Mouse (Mus musculus): Measurements from ENCODE around the gene E430018J23Rik. TPM values are rescaled to one million over a fixed set of nuclear protein-coding genes. Genes with fewer than 3 reads are reported as not detected.
"Not testable (repeated sequence)": the region's sequence is repeated elsewhere in the genome, so short reads cannot be mapped to it uniquely, and the experiment has no call there.

E430018J23Rik gene
- polyA plus RNA-seq, 1 experiment = 10.2 TPM

DNA sequence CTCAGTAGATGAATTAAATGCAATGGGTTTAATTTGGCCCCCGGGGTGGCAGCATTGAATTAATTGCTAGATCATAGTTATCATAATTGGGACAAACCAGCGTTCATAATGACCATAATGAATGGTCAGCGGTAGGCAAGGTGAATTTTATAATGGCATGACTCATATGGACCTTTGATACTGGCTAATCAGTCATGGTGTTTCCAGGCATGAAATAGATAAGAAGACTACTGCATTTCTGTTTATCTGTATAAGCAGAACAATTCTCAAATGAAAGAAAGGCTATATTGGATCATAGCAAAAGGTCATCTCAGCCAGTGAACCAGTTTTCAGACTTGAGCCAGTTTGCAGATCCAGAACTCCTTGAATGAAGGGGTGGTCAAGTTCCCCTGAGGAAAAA, 6.9 kb upstream of the E430018J23Rik start:
- Histone ChIP-seq H3K27ac (ENCODE audit: control insufficient read depth, insufficient read depth, low read length) (no peak overlapping the region), H3K4me1 (replicated peaks; ENCODE audit: control insufficient read depth, insufficient read depth, low read length) (no peaks in the 10 kb centered on the region), H3K36me3 (ENCODE audit: control insufficient read depth, insufficient read depth, low read length) (no peaks in the 10 kb centered on the region), H3K27me3 (ENCODE audit: control insufficient read depth, insufficient read depth, low read length) (no peaks in the 10 kb centered on the region), H3K4me3 (ENCODE audit: control insufficient read depth, insufficient read depth, low read length) (no peak overlapping the region)
- TF ChIP-seq CTCF (IDR thresholded peaks at IDR 0.05; ENCODE audit: borderline replicate concordance, control insufficient read depth, extremely low read depth, insufficient read depth, low read length, poor library complexity) (no peak), POLR2A (IDR thresholded peaks at IDR 0.05; ENCODE audit: control insufficient read depth, extremely low read depth, insufficient read depth, low read length, poor library complexity) (no peak)
- 78% methylated on average over 3 of the region's 3 CpGs for WGBS
- no peak for DNase-seq

DNA sequence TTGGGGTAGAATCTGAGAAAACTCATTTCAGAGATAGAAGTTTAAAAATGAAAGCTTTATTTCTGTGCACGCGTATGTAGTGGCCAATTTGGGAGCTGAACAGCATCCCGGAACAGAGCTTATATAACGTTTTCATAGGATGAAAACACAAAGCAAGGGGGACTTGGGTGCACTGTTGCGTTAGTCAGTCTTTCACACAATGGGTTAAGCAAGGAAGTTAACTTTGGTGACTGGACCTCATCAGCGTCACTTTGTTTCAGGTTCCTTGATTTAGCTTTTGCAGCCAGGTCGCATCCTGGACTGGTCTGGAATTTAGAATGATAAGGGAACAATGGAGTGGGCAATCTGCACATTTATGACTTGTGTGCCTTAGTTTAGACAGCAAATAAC, 510 bp upstream of the E430018J23Rik start:
- WGBS = 3% methylated on average over 7 of the region's 7 CpGs
- DNase-seq = no peak
- H3K27me3 ChIP-seq (ENCODE audit: control insufficient read depth, insufficient read depth, low read length) = no peaks in the 10 kb centered on the region
- TF ChIP-seq POLR2A (IDR thresholded peaks at IDR 0.05; ENCODE audit: control insufficient read depth, extremely low read depth, insufficient read depth, low read length, poor library complexity) (no peak), CTCF (IDR thresholded peaks at IDR 0.05; ENCODE audit: borderline replicate concordance, control insufficient read depth, extremely low read depth, insufficient read depth, low read length, poor library complexity) (no peak)
- peak overlapping the region; percentile 63 for H3K27ac ChIP-seq (ENCODE audit: control insufficient read depth, insufficient read depth, low read length)
- no peaks in the 10 kb centered on the region for H3K36me3 ChIP-seq (ENCODE audit: control insufficient read depth, insufficient read depth, low read length)
- peak overlapping the region; percentile 90 for H3K4me3 ChIP-seq (ENCODE audit: control insufficient read depth, insufficient read depth, low read length)
- H3K4me1 ChIP-seq (replicated peaks; ENCODE audit: control insufficient read depth, insufficient read depth, low read length) = peaks cover 11% of the 10 kb centered on the region

DNA sequence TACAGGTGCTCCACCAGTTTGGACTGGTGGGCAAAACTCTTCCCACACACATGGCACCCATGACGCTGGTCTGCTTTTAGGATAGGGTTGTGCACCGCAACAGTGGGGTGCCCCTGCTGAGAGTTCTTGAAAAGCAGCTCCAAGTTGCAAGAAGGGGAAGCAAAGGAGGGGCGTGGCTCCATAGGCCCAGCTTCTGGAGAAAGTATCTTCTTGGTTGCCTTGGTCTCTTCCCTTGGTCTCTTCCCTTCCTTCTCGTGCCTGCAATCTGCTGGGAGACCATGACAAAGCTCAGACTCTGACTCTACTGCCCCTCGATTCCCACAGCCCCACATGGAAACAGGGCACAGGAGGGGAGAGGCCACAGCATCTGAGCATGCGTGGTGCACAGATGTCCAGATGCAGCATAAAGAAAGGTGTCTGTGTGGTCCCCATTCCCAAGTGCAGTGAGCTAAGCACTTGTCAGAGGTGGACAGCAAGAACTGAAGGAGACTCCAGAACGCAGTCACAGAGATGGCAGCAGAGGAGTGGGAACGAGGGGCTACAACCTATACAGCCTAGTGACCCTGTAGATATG, 1.1 kb downstream of the E430018J23Rik start:
- peaks cover 11% of the 10 kb centered on the region for H3K4me1 ChIP-seq (replicated peaks; ENCODE audit: control insufficient read depth, insufficient read depth, low read length)
- no peaks in the 10 kb centered on the region for H3K27me3 ChIP-seq (ENCODE audit: control insufficient read depth, insufficient read depth, low read length)
- 83% methylated on average over 8 of the region's 8 CpGs for WGBS
- no peak overlapping the region for H3K27ac ChIP-seq (ENCODE audit: control insufficient read depth, insufficient read depth, low read length)
- no peak overlapping the region for H3K4me3 ChIP-seq (ENCODE audit: control insufficient read depth, insufficient read depth, low read length)
- no peaks in the 10 kb centered on the region for H3K36me3 ChIP-seq (ENCODE audit: control insufficient read depth, insufficient read depth, low read length)
- TF ChIP-seq POLR2A (IDR thresholded peaks at IDR 0.05; ENCODE audit: control insufficient read depth, extremely low read depth, insufficient read depth, low read length, poor library complexity) (no peak), CTCF (IDR thresholded peaks at IDR 0.05; ENCODE audit: borderline replicate concordance, control insufficient read depth, extremely low read depth, insufficient read depth, low read length, poor library complexity) (no peak)
- no peak for DNase-seq

DNA sequence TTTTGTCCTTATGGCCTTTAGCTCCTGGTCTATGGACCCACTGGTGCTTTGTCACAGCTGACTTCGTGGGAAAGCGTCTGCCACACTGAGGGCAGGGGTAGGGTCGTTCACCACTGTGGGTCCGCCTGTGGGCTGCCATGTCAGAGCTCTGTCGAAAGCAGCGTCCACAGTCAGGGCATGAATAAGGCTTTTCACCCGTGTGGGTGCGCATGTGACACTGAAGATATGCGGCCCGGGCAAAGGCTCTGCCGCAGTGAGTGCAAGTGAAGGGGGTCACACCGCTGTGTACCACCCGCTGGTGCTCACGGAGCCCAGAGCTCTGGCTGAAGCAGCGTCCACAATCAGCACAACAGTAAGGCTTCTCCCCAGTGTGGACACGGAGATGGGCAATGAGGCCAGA, 1.9 kb downstream of the E430018J23Rik start:
- peaks cover 11% of the 10 kb centered on the region for H3K4me1 ChIP-seq (replicated peaks; ENCODE audit: control insufficient read depth, insufficient read depth, low read length)
- no peak overlapping the region for H3K27ac ChIP-seq (ENCODE audit: control insufficient read depth, insufficient read depth, low read length)
- 98% methylated on average over 16 of the region's 16 CpGs for WGBS
- H3K27me3 ChIP-seq (ENCODE audit: control insufficient read depth, insufficient read depth, low read length) = no peaks in the 10 kb centered on the region
- TF ChIP-seq CTCF (IDR thresholded peaks at IDR 0.05; ENCODE audit: borderline replicate concordance, control insufficient read depth, extremely low read depth, insufficient read depth, low read length, poor library complexity) (no peak), POLR2A (IDR thresholded peaks at IDR 0.05; ENCODE audit: control insufficient read depth, extremely low read depth, insufficient read depth, low read length, poor library complexity) (no peak)
- no peaks in the 10 kb centered on the region for H3K36me3 ChIP-seq (ENCODE audit: control insufficient read depth, insufficient read depth, low read length)
- H3K4me3 ChIP-seq (ENCODE audit: control insufficient read depth, insufficient read depth, low read length) = no peak overlapping the region
- DNase-seq = no peak

DNA sequence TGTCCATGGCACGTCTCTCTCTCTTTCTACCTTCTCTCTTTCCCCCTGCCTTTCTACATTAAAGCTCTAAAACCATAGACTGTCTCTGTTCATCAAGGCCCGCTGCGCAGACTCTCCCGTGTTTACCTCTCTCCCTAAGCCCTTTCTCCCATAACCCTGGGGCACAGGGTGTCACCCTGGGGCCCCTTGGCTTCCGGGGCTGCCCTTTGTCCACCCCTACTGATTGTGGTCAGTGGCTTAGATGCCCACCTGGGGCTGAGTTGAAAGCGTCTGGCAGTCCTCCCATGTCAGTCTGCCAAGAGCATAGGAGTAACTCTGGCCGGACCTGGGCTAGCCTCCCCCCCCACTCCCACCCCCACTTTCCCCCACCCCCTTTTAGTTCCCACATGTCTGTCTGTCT, 3.1 kb downstream of the E430018J23Rik start:
- WGBS = 94% methylated on average over 7 of the region's 7 CpGs
- no peak for TF ChIP-seq CTCF (IDR thresholded peaks at IDR 0.05; ENCODE audit: borderline replicate concordance, control insufficient read depth, extremely low read depth, insufficient read depth, low read length, poor library complexity)
- TF ChIP-seq POLR2A (IDR thresholded peaks at IDR 0.05; ENCODE audit: control insufficient read depth, extremely low read depth, insufficient read depth, low read length, poor library complexity) = no peak
- no peaks in the 10 kb centered on the region for H3K27me3 ChIP-seq (ENCODE audit: control insufficient read depth, insufficient read depth, low read length)
- H3K4me1 ChIP-seq (replicated peaks; ENCODE audit: control insufficient read depth, insufficient read depth, low read length) = peaks cover 16% of the 10 kb centered on the region
- H3K4me3 ChIP-seq (ENCODE audit: control insufficient read depth, insufficient read depth, low read length) = no peak overlapping the region
- no peak overlapping the region for H3K27ac ChIP-seq (ENCODE audit: control insufficient read depth, insufficient read depth, low read length)
- H3K36me3 ChIP-seq (ENCODE audit: control insufficient read depth, insufficient read depth, low read length) = no peaks in the 10 kb centered on the region
- no peak for DNase-seq

DNA sequence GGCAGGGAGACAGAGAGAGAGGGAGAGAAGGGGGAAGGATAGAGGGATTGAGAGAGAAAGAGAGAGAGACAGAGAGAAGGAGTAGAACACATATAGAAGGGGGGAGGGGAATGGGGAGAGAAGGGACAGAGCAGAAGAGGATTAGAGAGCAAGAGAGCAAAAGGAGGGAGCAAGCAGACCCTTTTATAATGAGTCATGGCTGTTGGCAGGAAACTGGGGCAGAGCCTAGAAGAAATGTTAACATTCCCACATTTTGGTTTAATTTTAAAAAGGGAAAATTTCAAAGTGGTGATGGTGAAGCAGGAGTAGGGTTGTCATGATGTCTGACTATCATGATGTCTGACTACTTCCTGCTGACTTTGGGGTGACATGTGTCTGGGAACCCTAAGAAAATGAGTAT, 5.2 kb downstream of the E430018J23Rik start:
- DNase-seq; H3K27me3 ChIP-seq (ENCODE audit: control insufficient read depth, insufficient read depth, low read length); H3K36me3 ChIP-seq (ENCODE audit: control insufficient read depth, insufficient read depth, low read length); H3K4me3 ChIP-seq (ENCODE audit: control insufficient read depth, insufficient read depth, low read length); H3K27ac ChIP-seq (ENCODE audit: control insufficient read depth, insufficient read depth, low read length): not testable (repeated sequence)
- H3K4me1 ChIP-seq (replicated peaks; ENCODE audit: control insufficient read depth, insufficient read depth, low read length) = peaks cover 14% of the 10 kb centered on the region

DNA sequence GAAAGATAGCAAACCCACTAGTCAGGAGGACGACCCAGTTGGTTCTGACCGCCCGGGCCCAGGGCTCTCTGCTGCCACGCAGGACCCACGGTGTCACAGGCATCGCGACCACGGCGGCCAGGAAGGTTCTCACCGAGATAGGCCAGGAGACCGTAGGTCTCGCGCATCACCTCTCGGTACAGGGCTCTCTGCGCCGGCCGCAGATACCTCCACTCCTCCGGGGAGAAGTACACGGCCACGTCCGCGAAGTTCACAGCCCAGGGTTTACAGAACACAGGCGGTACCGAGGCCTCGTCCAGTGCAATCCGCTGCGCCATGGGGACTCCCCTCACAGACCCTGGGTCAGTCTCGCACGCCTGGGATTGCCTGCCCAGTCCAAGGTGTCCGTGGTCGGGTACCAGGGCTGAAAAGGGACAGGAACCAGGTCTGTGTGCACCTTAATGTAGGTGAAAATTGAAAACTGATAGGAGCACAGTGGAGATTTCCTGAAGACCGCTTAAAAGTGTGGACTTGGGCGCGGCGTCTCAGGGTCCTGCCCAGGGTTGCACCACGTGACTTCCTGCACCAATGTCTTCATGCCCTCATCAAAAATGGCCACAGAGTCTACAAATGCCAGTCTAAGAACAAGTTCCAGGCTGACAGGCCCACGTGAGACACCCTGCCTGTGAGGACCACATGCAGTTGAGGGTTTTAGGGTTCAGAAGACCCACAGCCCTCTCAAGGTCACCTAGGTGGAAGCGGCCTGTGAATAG, 6.6 kb downstream of the E430018J23Rik start, which contains the start of gene 9130019O22Rik:
TSS of gene 9130019O22Rik (minus strand) at position 526 of the 752 bp plus-strand sequence.
- Histone ChIP-seq H3K4me3 (ENCODE audit: control insufficient read depth, insufficient read depth, low read length) (peak within 1 kb of the TSS; percentile 93), H3K36me3 (ENCODE audit: control insufficient read depth, insufficient read depth, low read length) (no peaks in the 10 kb centered on the region), H3K4me1 (replicated peaks; ENCODE audit: control insufficient read depth, insufficient read depth, low read length) (peaks cover 5% of the 10 kb centered on the region), H3K27ac (ENCODE audit: control insufficient read depth, insufficient read depth, low read length) (no peak within 1 kb of the TSS), H3K27me3 (ENCODE audit: control insufficient read depth, insufficient read depth, low read length) (no peaks in the 10 kb centered on the region)
- TF ChIP-seq CTCF (IDR thresholded peaks at IDR 0.05; ENCODE audit: borderline replicate concordance, control insufficient read depth, extremely low read depth, insufficient read depth, low read length, poor library complexity) = no peak
- no peak for TF ChIP-seq POLR2A (IDR thresholded peaks at IDR 0.05; ENCODE audit: control insufficient read depth, extremely low read depth, insufficient read depth, low read length, poor library complexity)
- WGBS = 5% methylated on average over 38 of the region's 38 CpGs
- DNase-seq = peak; percentile 92

DNA sequence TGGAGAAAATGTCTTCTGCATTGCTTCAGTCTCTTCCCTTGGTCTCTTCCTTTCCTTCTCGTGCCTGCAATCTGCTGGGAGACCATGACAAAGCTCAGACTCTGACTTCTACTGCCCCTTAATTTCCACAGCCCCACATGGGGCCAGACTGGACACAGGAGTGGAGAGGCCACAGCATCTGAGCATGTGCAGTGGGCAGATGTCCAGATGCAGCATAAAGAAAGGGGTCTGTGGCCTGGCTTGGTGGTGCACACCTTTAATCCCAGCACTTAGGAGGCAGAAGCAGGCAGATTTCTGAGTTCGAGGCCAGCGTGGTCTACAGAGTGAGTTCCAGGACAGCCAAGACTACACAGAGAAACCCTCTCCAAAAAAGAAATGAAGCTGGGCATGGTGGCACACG, 7.9 kb downstream of the E430018J23Rik start:
- DNase-seq; H3K27me3 ChIP-seq (ENCODE audit: control insufficient read depth, insufficient read depth, low read length); H3K4me1 ChIP-seq (replicated peaks; ENCODE audit: control insufficient read depth, insufficient read depth, low read length); H3K4me3 ChIP-seq (ENCODE audit: control insufficient read depth, insufficient read depth, low read length); H3K36me3 ChIP-seq (ENCODE audit: control insufficient read depth, insufficient read depth, low read length); H3K27ac ChIP-seq (ENCODE audit: control insufficient read depth, insufficient read depth, low read length): not testable (repeated sequence)
- WGBS = 94% methylated on average over 4 of the region's 4 CpGs
